Mouse (Mus musculus): ENCODE data around the gene Ms4a6d. TPM values are rescaled to one million over a fixed set of nuclear protein-coding genes. Genes with fewer than 3 reads are reported as not detected.

The Ms4a6d gene
- total RNA-seq (2023): 10 to 100 TPM in 1 of 2 experiments, 1 to 10 TPM in 1; 7.5 to 13.1 TPM

DNA sequence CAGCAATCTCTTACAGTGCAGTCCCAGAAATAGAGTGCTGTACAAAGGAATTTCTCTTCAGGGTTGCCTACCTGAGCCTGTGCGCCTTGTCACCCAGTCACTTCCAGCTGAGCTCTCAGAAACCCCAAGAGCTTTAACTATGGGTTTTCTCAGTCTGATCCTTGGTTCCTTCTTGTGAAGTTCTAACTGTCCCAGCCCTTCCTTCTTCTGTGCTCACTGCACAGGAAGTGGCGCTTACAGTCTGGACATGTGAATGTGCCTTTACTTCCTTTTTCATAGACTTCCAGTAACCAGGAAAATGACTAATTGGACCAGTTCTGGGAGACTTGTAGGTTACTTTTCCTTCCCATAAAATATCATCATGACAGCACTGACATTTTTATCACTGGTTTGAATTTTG, at the start of gene Ms4a6d:
TSS of gene Ms4a6d (minus strand) at position 247 of the 400 bp plus-strand sequence.

DNA sequence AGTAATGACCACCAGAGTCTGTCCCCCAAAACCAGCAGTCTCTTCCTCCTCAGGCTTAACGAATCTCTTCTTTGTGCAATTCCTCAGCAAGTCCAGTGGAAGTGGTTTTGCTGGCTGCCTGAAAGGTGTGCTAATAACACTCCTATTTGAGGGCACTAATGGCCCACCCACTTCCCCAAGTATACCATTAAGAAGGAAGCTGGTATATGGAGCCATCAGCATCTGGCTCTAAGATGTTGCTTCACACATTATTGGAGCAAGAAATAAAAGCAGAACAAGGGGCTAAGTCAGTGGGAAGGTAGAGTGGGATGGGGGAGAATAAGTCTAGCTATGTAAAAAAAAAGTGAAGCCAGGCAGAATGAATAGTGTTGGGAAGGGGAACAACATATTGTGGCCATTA, 36.1 kb upstream of the Ms4a6d start, which contains the start of gene Ms4a3:
TSS of gene Ms4a3 (minus strand) at position 120 of the 400 bp plus-strand sequence.

DNA sequence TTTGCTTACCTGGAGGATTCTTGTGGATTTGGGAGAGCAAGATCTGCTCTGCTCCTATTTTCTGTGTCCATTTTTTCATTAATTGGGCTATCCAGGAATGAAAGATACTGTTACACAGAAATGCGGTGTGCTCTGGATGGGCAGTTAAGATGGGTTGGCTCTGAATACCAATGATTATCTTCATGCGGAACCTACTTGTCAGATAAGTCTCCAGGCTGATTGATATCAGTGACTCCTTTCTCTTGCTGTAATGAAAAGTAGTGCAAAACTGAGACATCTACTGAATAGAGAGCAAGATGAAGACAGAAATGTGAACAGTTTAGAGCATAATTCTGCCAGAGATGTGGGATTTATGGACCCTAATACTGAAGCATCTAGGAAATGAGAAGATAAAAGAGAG, 18.9 kb upstream of the Ms4a6d start, which contains the start of gene Ms4a2:
TSS of gene Ms4a2 (minus strand) at position 169 of the 400 bp plus-strand sequence.

Other genes starting within 250 kb of the Ms4a6d start
- gene Ms4a4a, start 229.3 kb downstream of the Ms4a6d start, total RNA-seq (2023): 1 to 10 TPM; 1.2 to 2.3 TPM
- 10 to 100 TPM; 55.3 to 55.9 TPM for gene Ms4a4c, start 200.1 kb downstream of the Ms4a6d start, total RNA-seq (2023)
- 1,000 to 10,000 TPM in 1 of 2 experiments, 100 to 1,000 TPM in 1; 967 to 1,146 TPM for gene Ms4a4b, start 161.3 kb downstream of the Ms4a6d start, total RNA-seq (2023)
- gene Ms4a6c, start 135.5 kb downstream of the Ms4a6d start, total RNA-seq (2023): 10 to 100 TPM; 46.6 to 58.0 TPM
- 100 to 1,000 TPM; 169 to 211 TPM for gene Gm8369, start 118.9 kb downstream of the Ms4a6d start, total RNA-seq (2023)
- 100 to 1,000 TPM; 526 to 627 TPM for gene Ms4a6b, start 88.3 kb downstream of the Ms4a6d start, total RNA-seq (2023)
- gene Ms4a4d, start 68.0 kb downstream of the Ms4a6d start, total RNA-seq (2023): 1 to 10 TPM in 1 of 2 experiments, under 1 TPM in 1; 0.61 to 1.0 TPM
- gene Ms4a2, start 18.9 kb upstream of the Ms4a6d start, total RNA-seq (2023): under 1 TPM in 1 of 2 experiments, not detected in 1; 0.41 TPM
- not detected for gene Ms4a3, start 36.0 kb upstream of the Ms4a6d start, total RNA-seq (2023)
- not detected for gene Oosp2, start 55.7 kb upstream of the Ms4a6d start, total RNA-seq (2023)
- not detected for gene Oosp1, start 86.3 kb upstream of the Ms4a6d start, total RNA-seq (2023)
- not detected for gene Oosp3, start 92.2 kb upstream of the Ms4a6d start, total RNA-seq (2023)
- gene Gif, start 142.7 kb upstream of the Ms4a6d start, total RNA-seq (2023): not detected
- gene Mrpl16, start 165.5 kb upstream of the Ms4a6d start, total RNA-seq (2023): 10 to 100 TPM; 26.1 to 26.2 TPM
- gene Stx3, start 214.6 kb upstream of the Ms4a6d start, total RNA-seq (2023): 1 to 10 TPM; 7.5 to 9.4 TPM
- gene Olfr1417, start 234.4 kb upstream of the Ms4a6d start, total RNA-seq (2023): not detected